Mouse (Mus musculus): ENCODE data around the gene Cmc1. TPM values are rescaled to one million over a fixed set of nuclear protein-coding genes. Genes with fewer than 3 reads are reported as not detected.

Gene Cmc1
- 17.1 to 31.0 TPM (median 22.1 TPM) in 3 replicates for total RNA-seq (2017)

DNA sequence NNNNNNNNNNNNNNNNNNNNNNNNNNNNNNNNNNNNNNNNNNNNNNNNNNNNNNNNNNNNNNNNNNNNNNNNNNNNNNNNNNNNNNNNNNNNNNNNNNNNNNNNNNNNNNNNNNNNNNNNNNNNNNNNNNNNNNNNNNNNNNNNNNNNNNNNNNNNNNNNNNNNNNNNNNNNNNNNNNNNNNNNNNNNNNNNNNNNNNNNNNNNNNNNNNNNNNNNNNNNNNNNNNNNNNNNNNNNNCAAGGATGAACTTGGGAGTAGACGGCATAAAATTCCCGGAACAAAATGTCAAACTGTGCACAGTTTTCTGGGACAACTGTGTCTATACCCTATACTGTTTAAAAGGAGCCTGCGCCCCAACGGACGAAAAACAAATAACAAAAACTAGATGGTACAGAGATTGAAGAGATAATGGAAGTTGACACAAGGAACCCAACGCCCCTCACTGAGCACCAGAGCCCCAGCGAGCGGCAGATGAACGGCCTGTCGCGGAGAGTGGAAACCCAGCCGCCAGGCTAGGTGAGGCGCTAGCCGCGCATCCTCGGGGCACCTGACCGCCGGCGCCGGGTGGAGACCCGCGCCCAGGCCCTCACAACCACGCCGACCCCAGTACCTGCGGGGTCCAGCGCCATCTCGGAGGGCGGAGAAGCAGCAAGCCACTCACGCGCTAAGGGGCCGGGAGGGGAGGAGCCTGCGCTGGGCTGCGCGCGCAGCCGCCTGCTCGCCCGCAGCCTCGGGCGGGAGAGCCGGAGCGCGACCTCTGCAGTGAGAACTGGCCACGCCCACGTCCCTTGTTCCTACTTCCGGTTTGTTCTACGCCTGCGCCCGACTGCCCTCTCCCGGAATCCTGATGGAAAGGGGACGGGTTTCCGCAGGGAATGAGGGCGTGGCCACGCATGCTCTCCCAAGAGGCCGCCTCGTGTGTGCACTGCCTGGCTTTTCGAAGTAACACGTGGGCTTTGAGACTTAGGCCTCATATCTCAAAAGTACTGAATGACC is at the start of gene Cmc1:
TSS of gene Cmc1 (minus strand) at position 771 of the 996 bp plus-strand sequence.
- ATAC-seq (replicated peaks; ENCODE audit: insufficient number of reproducible peaks, low FRiP score, low TSS enrichment, poor library complexity, severe bottlenecking): peak; percentile 71

DNA sequence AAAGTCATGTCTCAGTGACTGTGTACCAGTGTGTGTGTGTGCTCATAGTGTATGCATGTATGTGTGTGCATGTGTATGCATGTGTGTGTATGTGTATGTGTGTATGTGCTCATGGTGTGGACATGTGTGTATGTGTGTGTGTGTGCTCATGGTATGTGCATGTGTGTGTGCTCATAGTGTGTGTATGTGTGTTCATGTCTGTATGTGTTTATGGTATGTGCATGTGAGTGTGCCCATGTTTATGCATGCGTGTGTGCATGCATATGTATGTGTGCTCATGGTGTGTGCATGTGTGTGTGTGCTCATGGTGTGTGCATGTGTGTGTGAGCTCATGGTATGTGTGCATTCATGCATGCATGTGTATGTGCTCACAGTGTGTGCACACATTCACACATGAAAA is 48.6 kb upstream of the Cmc1 start:
- no peak for ATAC-seq (replicated peaks; ENCODE audit: insufficient number of reproducible peaks, low FRiP score, low TSS enrichment, poor library complexity, severe bottlenecking)

GRCm38 (mm10) chr9:118196661-118197390 is 46.8 kb upstream of the Cmc1 start:
- no peak for ATAC-seq (replicated peaks; ENCODE audit: insufficient number of reproducible peaks, low FRiP score, low TSS enrichment, poor library complexity, severe bottlenecking)

- ATAC-seq (replicated peaks; ENCODE audit: insufficient number of reproducible peaks, low FRiP score, low TSS enrichment, poor library complexity, severe bottlenecking): no peak
These were observed 43.3 kb upstream of the Cmc1 start for GRCm38 (mm10) chr9:118193263-118193662.

DNA sequence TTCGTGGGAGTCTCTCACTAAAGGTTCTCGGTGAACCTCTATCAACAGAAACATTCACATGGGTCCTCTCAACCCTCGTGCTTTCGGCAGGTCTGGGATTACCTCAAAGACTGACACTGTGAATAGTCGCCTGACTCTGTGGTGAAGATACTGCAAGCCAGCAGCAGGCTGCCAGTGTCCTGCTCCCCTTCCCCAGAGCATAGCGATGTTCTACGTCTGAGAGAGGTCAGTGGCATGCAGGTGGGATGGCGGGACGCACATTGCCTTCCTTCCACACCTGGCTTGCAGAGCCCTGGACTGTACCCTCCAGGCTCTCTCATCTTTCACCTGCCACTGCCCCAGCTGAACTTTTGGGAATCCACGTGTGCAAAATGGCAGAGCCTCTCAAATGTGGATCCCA is 41.3 kb upstream of the Cmc1 start:
- no peak for ATAC-seq (replicated peaks; ENCODE audit: insufficient number of reproducible peaks, low FRiP score, low TSS enrichment, poor library complexity, severe bottlenecking)

- ATAC-seq (replicated peaks; ENCODE audit: insufficient number of reproducible peaks, low FRiP score, low TSS enrichment, poor library complexity, severe bottlenecking): no peak
These were observed 38.4 kb upstream of the Cmc1 start for GRCm38 (mm10) chr9:118188374-118188773.

- no peak for ATAC-seq (replicated peaks; ENCODE audit: insufficient number of reproducible peaks, low FRiP score, low TSS enrichment, poor library complexity, severe bottlenecking)
These were observed 37.4 kb upstream of the Cmc1 start for GRCm38 (mm10) chr9:118187420-118187819.

DNA sequence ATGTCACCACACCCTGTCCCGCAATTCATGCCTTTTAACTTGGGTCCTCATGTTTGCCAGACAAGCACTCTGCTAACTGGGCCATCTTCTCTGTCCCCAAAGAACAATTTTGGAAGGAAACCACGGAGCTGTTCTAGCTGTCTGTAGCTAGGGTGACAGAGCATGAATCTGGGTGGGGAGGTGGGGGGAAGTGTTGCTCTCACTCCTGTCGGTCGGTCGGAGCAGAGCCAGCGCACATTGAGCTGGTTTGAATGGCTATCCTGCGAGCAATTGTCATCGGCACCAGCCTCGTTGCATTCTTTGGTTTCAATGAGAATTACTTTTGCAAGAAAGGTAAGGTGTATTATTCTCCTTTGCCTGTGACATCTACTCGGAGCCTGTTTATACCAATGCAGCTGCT is 36.8 kb upstream of the Cmc1 start:
- no peak for ATAC-seq (replicated peaks; ENCODE audit: insufficient number of reproducible peaks, low FRiP score, low TSS enrichment, poor library complexity, severe bottlenecking)

DNA sequence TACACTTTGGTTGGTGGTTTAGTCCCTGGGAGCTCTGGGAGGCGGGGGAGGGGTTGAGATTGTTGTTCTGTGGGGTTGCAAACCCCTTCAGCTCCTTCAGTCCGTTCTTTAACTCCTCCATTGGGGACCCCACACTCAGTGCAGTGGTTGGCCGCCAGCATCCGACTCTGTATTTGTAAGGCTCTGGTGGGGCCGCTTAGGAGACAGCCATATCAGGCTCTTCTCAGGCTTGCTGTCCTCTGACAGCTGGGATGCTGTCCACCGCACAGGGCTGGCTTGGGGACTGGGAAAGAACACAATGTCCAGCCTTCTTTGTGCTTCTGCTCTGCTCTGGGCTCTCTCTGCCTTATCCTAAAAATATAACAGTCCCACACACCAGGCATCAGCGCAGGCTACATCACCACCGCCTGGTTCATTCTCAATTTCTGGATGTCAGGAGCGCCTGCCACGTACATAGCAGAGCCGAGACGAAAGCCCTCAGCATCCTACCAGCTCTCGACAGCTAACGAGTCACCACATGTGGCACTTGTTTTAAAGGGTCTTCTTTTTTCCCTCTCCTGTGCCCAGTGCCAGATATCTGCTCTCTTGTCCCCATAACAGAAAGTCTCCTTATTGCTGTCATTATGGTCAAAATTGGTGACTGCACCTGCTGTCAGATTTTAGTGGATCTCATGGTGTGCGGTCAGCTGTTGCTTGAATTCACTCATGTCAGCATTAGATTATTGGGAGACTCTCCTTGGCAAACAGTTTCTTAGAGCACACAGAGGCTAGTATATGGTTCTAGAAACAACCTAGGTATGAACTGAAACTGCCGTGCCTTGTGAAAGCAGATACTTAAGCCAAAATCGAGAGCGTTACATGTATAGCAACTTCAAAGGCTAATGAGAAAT is 29.4 kb upstream of the Cmc1 start:
- no peak for ATAC-seq (replicated peaks; ENCODE audit: insufficient number of reproducible peaks, low FRiP score, low TSS enrichment, poor library complexity, severe bottlenecking)

DNA sequence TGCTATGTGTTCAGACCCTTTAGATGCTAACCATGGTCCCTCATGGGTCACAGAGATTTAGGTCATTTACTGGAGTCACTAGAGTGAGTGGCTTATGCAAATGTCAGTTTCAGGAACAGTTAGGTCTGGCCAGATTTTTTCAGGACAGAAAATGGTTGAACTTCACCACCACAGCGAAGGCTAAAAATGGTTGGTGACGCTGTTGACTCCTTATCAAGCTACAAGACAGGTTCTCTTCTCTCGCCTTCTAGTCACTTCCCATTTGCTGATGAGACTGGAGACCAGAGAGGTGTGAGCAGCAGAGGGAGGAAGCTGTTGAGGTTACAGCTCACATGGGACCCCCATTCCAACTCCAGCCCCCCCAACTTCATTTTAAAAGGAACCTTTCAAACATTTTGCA is 26.7 kb upstream of the Cmc1 start:
- ATAC-seq (replicated peaks; ENCODE audit: insufficient number of reproducible peaks, low FRiP score, low TSS enrichment, poor library complexity, severe bottlenecking): no peak

DNA sequence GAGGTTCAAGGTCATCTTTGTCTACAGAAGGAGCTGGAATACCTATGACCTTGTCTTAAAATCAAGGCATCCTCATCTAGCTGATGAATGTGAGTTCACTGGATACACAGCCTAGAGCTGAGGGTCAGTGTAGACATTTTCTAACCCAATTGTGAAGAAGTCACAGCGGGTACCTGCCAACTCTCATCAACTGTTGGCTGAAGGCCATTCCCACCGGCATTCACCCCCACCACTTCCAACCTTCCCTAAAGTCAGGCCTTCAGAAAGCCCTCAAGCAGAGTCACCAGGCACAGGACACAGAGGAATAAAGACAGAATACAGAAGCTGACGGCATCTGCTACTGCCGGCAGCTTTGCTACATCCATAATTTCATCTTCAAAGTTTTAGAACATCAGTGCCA is 25.4 kb upstream of the Cmc1 start:
- no peak for ATAC-seq (replicated peaks; ENCODE audit: insufficient number of reproducible peaks, low FRiP score, low TSS enrichment, poor library complexity, severe bottlenecking)

- ATAC-seq (replicated peaks; ENCODE audit: insufficient number of reproducible peaks, low FRiP score, low TSS enrichment, poor library complexity, severe bottlenecking): no peak
These were observed 23.1 kb upstream of the Cmc1 start for GRCm38 (mm10) chr9:118173086-118173485.

- peak; percentile 58; the same call in 1 of the 2 replicates for ATAC-seq (replicated peaks; ENCODE audit: insufficient number of reproducible peaks, low FRiP score, low TSS enrichment, poor library complexity, severe bottlenecking)
These were observed 18.6 kb upstream of the Cmc1 start for GRCm38 (mm10) chr9:118168544-118168943.

- ATAC-seq (replicated peaks; ENCODE audit: insufficient number of reproducible peaks, low FRiP score, low TSS enrichment, poor library complexity, severe bottlenecking): no peak
These were observed 17.6 kb upstream of the Cmc1 start for GRCm38 (mm10) chr9:118167606-118168005.

DNA sequence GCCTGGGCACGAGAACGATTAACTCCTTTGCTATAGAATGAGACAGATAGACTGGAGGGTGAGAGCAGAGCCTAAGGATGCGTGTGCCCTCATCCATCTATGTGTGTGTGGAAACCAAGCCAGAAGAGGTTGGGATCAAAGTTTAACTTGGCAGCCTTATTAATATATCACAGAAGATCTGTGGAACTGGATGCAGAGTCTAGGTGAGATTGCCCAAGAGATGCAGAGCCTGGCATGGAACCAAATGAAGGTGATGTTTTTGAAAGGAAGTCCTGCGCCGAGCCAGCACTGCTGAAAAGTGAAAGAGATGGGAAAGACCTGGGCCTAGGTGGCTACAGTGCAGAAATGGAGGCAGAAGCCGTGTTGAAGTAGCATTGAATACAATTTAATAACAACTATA is 11.6 kb upstream of the Cmc1 start:
- no peak for ATAC-seq (replicated peaks; ENCODE audit: insufficient number of reproducible peaks, low FRiP score, low TSS enrichment, poor library complexity, severe bottlenecking)

GRCm38 (mm10) chr9:118159936-118160335 is 10.0 kb upstream of the Cmc1 start:
- no peak for ATAC-seq (replicated peaks; ENCODE audit: insufficient number of reproducible peaks, low FRiP score, low TSS enrichment, poor library complexity, severe bottlenecking)

DNA sequence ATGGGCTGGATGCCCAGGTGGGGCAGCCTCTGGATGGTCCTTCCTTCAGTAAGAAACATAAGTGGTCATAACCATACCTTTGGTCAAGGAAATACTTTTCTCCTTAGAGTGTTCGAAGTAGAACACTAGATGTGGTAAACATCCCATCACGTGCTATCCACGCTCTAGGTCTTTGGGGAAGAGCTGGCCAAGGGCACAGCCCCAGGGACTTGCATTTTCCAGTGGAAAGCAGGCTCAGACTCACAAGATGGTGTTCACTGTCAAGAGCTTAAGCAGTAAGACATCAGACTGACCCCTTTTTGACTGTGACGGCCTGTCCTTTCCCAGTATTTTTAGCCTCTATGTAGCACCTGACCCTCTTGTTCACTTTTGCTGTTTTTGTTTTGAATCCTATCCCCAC is 8.2 kb upstream of the Cmc1 start:
- no peak for ATAC-seq (replicated peaks; ENCODE audit: insufficient number of reproducible peaks, low FRiP score, low TSS enrichment, poor library complexity, severe bottlenecking)

DNA sequence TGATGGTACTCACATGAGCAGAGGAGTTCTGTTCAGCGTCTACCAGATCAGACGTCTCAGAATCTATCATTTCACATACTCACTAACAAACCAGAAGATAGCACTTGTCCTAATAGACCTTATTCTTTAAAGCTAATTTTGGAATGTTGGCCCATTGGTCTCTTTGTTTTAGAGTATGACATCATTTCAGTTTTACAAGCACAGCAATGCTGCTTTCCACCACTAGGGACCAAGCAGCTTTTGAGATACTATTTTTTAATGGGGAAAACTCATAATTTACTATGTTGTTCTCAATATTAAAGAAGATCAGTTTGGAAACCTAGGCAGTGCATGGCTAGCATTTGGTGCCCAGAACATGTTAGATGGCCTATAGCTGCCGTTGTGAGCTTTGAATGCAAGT is 7.3 kb upstream of the Cmc1 start:
- ATAC-seq (replicated peaks; ENCODE audit: insufficient number of reproducible peaks, low FRiP score, low TSS enrichment, poor library complexity, severe bottlenecking): no peak

GRCm38 (mm10) chr9:118154666-118155065 is 4.7 kb upstream of the Cmc1 start:
- ATAC-seq (replicated peaks; ENCODE audit: insufficient number of reproducible peaks, low FRiP score, low TSS enrichment, poor library complexity, severe bottlenecking): no peak
